Mouse (Mus musculus): ENCODE data around the gene Ikzf3. TPM values are rescaled to one million over a fixed set of nuclear protein-coding genes. Genes with fewer than 3 reads are reported as not detected.

The Ikzf3 gene
- polyA plus RNA-seq, 1 experiment from 2014 or later, result 4.0 TPM

GRCm38 (mm10) chr11:98461109-98461720 is 84.6 kb downstream of the Ikzf3 start:
- Histone ChIP-seq H3K4me3 (ENCODE audit: low read length) (no peak overlapping the region), H3K4me1 (ENCODE audit: control insufficient read depth, insufficient read depth, low read length) (peaks cover 2% of the 10 kb centered on the region), H3K9me3 (replicated peaks; ENCODE audit: control insufficient read depth, low read length) (no peaks in the 10 kb centered on the region), H3K27me3 (ENCODE audit: control insufficient read depth, insufficient read depth, low read length) (peaks cover 16% of the 10 kb centered on the region), H3K27ac (ENCODE audit: low read length) (peak overlapping the region; percentile 32; the same call in 1 of the 2 replicates), H3K4me2 (ENCODE audit: low read depth, low read length) (no peak overlapping the region), H3K9ac (ENCODE audit: low read length) (no peak overlapping the region), H3K36me3 (ENCODE audit: control insufficient read depth, insufficient read depth) (no peaks in the 10 kb centered on the region)
- 50% methylated on average over 5 of the region's 6 CpGs for WGBS
- ATAC-seq (replicated peaks; ENCODE audit: extremely low read depth, insufficient read depth, low FRiP score), result no peak

- 76% methylated on average over 9 of the region's 9 CpGs for WGBS
- no peaks in the 10 kb centered on the region for H3K9me3 ChIP-seq (replicated peaks; ENCODE audit: control insufficient read depth, low read length)
- H3K36me3 ChIP-seq (ENCODE audit: control insufficient read depth, insufficient read depth), result no peaks in the 10 kb centered on the region
- H3K4me3 ChIP-seq (ENCODE audit: low read length), result no peak overlapping the region
- H3K9ac ChIP-seq (ENCODE audit: low read length), result no peak overlapping the region
- peaks cover 2% of the 10 kb centered on the region for H3K4me1 ChIP-seq (ENCODE audit: control insufficient read depth, insufficient read depth, low read length)
- H3K4me2 ChIP-seq (ENCODE audit: low read depth, low read length), result no peak overlapping the region
- peaks cover 16% of the 10 kb centered on the region for H3K27me3 ChIP-seq (ENCODE audit: control insufficient read depth, insufficient read depth, low read length)
- ATAC-seq (replicated peaks; ENCODE audit: extremely low read depth, insufficient read depth, low FRiP score), result no peak
- peak overlapping the region; percentile 60 for H3K27ac ChIP-seq (ENCODE audit: low read length)
These were observed 86.0 kb downstream of the Ikzf3 start for GRCm38 (mm10) chr11:98459860-98460259.

DNA sequence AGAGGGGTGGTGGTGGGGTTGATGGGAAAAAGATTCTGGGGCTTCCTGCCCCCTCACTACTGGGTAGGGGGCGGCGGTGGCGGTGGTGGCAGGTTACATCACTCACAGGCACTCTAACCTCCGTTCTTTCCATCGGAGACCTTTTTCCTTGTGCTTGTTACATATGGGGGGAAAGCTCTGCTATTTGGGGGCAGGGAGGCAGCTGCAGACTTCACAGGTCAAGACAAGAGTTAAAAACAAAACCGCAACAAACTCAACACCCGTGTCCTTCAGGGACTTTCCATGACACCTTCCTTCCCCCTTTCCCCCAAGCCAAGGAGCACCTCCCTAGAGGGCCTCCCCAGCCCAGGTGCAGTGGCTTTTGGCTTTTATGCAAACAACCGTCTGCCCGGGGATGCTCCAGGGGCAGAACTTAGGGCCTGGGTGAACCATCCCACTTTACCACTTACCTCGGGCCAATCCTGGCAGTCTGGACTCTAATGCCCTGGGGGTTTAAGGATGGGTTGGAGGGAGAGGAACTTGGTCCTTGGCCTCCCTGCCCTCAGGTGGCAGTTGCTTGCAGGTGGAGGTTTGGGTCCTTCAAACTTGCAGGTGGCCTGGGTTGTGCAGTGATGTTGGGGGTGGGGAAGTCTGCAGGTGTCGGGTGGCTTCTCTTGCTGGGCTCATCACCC is 86.6 kb downstream of the Ikzf3 start:
- Histone ChIP-seq H3K4me2 (ENCODE audit: low read depth, low read length) (no peak overlapping the region; the same call in 1 of the 2 replicates), H3K9ac (ENCODE audit: low read length) (no peak overlapping the region), H3K27me3 (ENCODE audit: control insufficient read depth, insufficient read depth, low read length) (peaks cover 16% of the 10 kb centered on the region), H3K27ac (ENCODE audit: low read length) (peak overlapping the region; percentile 68), H3K36me3 (ENCODE audit: control insufficient read depth, insufficient read depth) (no peaks in the 10 kb centered on the region), H3K9me3 (replicated peaks; ENCODE audit: control insufficient read depth, low read length) (no peaks in the 10 kb centered on the region), H3K4me3 (ENCODE audit: low read length) (no peak overlapping the region), H3K4me1 (ENCODE audit: control insufficient read depth, insufficient read depth, low read length) (peaks cover 2% of the 10 kb centered on the region)
- peak; percentile 18; the same call in 1 of the 2 replicates for ATAC-seq (replicated peaks; ENCODE audit: extremely low read depth, insufficient read depth, low FRiP score)
- WGBS, result 19% methylated on average over 11 of the region's 11 CpGs

GRCm38 (mm10) chr11:98458121-98458990 is 87.5 kb downstream of the Ikzf3 start:
- H3K27me3 ChIP-seq (ENCODE audit: control insufficient read depth, insufficient read depth, low read length), result peaks cover 16% of the 10 kb centered on the region
- peak overlapping the region; percentile 68 for H3K27ac ChIP-seq (ENCODE audit: low read length)
- peak overlapping the region; percentile 75 for H3K9ac ChIP-seq (ENCODE audit: low read length)
- ATAC-seq (replicated peaks; ENCODE audit: extremely low read depth, insufficient read depth, low FRiP score), result no peak
- H3K36me3 ChIP-seq (ENCODE audit: control insufficient read depth, insufficient read depth), result no peaks in the 10 kb centered on the region
- H3K4me1 ChIP-seq (ENCODE audit: control insufficient read depth, insufficient read depth, low read length), result peaks cover 2% of the 10 kb centered on the region
- WGBS, result 3% methylated on average over 30 of the region's 30 CpGs
- H3K9me3 ChIP-seq (replicated peaks; ENCODE audit: control insufficient read depth, low read length), result no peaks in the 10 kb centered on the region
- H3K4me2 ChIP-seq (ENCODE audit: low read depth, low read length), result peak overlapping the region; percentile 91
- H3K4me3 ChIP-seq (ENCODE audit: low read length), result peak overlapping the region; percentile 66

- peak overlapping the region; percentile 66 for H3K4me3 ChIP-seq (ENCODE audit: low read length)
- WGBS, result under 1% methylated on average over 59 of the region's 64 CpGs
- no peaks in the 10 kb centered on the region for H3K9me3 ChIP-seq (replicated peaks; ENCODE audit: control insufficient read depth, low read length)
- H3K4me1 ChIP-seq (ENCODE audit: control insufficient read depth, insufficient read depth, low read length), result peaks cover 2% of the 10 kb centered on the region
- H3K27me3 ChIP-seq (ENCODE audit: control insufficient read depth, insufficient read depth, low read length), result peaks cover 16% of the 10 kb centered on the region
- peak overlapping the region; percentile 75 for H3K9ac ChIP-seq (ENCODE audit: low read length)
- ATAC-seq (replicated peaks; ENCODE audit: extremely low read depth, insufficient read depth, low FRiP score), result peak; percentile 74
- peak overlapping the region; percentile 68 for H3K27ac ChIP-seq (ENCODE audit: low read length)
- peak overlapping the region; percentile 91 for H3K4me2 ChIP-seq (ENCODE audit: low read depth, low read length)
- H3K36me3 ChIP-seq (ENCODE audit: control insufficient read depth, insufficient read depth), result no peaks in the 10 kb centered on the region
These were observed 88.3 kb downstream of the Ikzf3 start for GRCm38 (mm10) chr11:98457367-98458120.

GRCm38 (mm10) chr11:98456945-98457344 is 88.9 kb downstream of the Ikzf3 start:
- Histone ChIP-seq H3K9ac (ENCODE audit: low read length) (peak overlapping the region; percentile 75), H3K27me3 (ENCODE audit: control insufficient read depth, insufficient read depth, low read length) (peaks cover 16% of the 10 kb centered on the region), H3K27ac (ENCODE audit: low read length) (peak overlapping the region; percentile 43), H3K36me3 (ENCODE audit: control insufficient read depth, insufficient read depth) (no peaks in the 10 kb centered on the region), H3K4me2 (ENCODE audit: low read depth, low read length) (peak overlapping the region; percentile 91), H3K4me1 (ENCODE audit: control insufficient read depth, insufficient read depth, low read length) (peaks cover 2% of the 10 kb centered on the region), H3K9me3 (replicated peaks; ENCODE audit: control insufficient read depth, low read length) (no peaks in the 10 kb centered on the region), H3K4me3 (ENCODE audit: low read length) (peak overlapping the region; percentile 66)
- 19% methylated on average over 9 of the region's 9 CpGs for WGBS
- no peak; the same call in 1 of the 2 replicates for ATAC-seq (replicated peaks; ENCODE audit: extremely low read depth, insufficient read depth, low FRiP score)

- Histone ChIP-seq H3K27me3 (ENCODE audit: control insufficient read depth, insufficient read depth, low read length) (peaks cover 16% of the 10 kb centered on the region), H3K4me2 (ENCODE audit: low read depth, low read length) (no peak overlapping the region), H3K36me3 (ENCODE audit: control insufficient read depth, insufficient read depth) (no peaks in the 10 kb centered on the region), H3K9me3 (replicated peaks; ENCODE audit: control insufficient read depth, low read length) (no peaks in the 10 kb centered on the region), H3K27ac (ENCODE audit: low read length) (no peak overlapping the region), H3K4me1 (ENCODE audit: control insufficient read depth, insufficient read depth, low read length) (peaks cover 2% of the 10 kb centered on the region), H3K9ac (ENCODE audit: low read length) (no peak overlapping the region), H3K4me3 (ENCODE audit: low read length) (no peak overlapping the region)
- 66% methylated on average over 5 of the region's 5 CpGs for WGBS
- ATAC-seq (replicated peaks; ENCODE audit: extremely low read depth, insufficient read depth, low FRiP score), result no peak
These were observed 89.3 kb downstream of the Ikzf3 start for GRCm38 (mm10) chr11:98456545-98456944.

GRCm38 (mm10) chr11:98455484-98455883 is 90.3 kb downstream of the Ikzf3 start:
- Histone ChIP-seq H3K36me3 (ENCODE audit: control insufficient read depth, insufficient read depth) (no peaks in the 10 kb centered on the region), H3K4me3 (ENCODE audit: low read length) (no peak overlapping the region), H3K27me3 (ENCODE audit: control insufficient read depth, insufficient read depth, low read length) (peaks cover 15% of the 10 kb centered on the region), H3K27ac (ENCODE audit: low read length) (no peak overlapping the region), H3K4me2 (ENCODE audit: low read depth, low read length) (no peak overlapping the region), H3K9me3 (replicated peaks; ENCODE audit: control insufficient read depth, low read length) (no peaks in the 10 kb centered on the region), H3K4me1 (ENCODE audit: control insufficient read depth, insufficient read depth, low read length) (peaks cover 4% of the 10 kb centered on the region), H3K9ac (ENCODE audit: low read length) (no peak overlapping the region)
- ATAC-seq (replicated peaks; ENCODE audit: extremely low read depth, insufficient read depth, low FRiP score), result no peak
- 87% methylated on average over 4 of the region's 4 CpGs for WGBS
